Mouse (Mus musculus): ENCODE data around the gene Btbd1.

DNA sequence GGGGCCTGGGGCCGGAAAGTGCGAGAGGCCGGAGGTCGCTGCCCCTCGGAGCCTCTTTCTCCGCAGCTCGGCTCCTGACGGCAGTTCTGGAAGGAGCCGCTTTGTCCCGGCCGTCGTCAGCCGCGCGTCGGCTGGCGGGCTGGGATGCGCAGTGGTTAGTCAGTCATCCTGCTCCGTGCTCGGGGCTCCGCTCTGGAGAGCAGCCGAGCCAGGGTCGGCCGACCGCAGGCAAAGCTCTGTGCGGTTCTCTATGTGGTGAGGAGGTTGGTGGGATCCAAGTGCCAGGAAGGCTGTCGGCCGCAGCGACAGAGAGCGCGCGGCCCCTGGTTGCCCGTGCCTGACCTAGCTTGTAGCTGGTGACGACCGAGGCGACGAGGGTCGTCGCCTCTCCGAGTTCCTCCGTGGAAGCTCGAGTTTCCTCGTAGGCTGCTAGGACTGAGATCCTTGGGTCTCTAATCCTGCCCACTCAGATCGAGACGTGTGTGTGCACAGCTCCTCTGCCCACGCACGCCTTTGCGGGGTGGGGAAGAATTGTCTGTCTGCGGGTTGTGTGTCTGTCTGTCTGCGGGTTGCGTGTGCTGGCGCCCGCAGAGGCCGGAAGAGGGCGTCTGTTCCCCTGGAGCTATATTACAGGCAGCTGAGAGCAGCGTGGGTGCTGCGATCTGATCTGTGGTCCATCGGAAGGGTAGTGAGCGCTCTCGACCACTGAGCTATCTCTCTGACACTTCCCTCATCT is 66.0 kb downstream of the Btbd1 start:
- TF ChIP-seq CTCF (IDR thresholded peaks at IDR 0.05; ENCODE audit: low read depth) (peak; percentile 0; the same call in 1 of the 2 replicates), EP300 (IDR thresholded peaks at IDR 0.05; ENCODE audit: low read depth) (no peak; the same call in 1 of the 2 replicates)
